Mouse (Mus musculus): ENCODE results near the gene Crabp1. TPM values are rescaled to one million over a fixed set of nuclear protein-coding genes. Genes with fewer than 3 reads are reported as not detected.

Crabp1 gene
- total RNA-seq (2021), result not detected
- long read RNA-seq, experiment 1, result 0 reads
- long read RNA-seq, experiment 2, result 0 reads

DNA sequence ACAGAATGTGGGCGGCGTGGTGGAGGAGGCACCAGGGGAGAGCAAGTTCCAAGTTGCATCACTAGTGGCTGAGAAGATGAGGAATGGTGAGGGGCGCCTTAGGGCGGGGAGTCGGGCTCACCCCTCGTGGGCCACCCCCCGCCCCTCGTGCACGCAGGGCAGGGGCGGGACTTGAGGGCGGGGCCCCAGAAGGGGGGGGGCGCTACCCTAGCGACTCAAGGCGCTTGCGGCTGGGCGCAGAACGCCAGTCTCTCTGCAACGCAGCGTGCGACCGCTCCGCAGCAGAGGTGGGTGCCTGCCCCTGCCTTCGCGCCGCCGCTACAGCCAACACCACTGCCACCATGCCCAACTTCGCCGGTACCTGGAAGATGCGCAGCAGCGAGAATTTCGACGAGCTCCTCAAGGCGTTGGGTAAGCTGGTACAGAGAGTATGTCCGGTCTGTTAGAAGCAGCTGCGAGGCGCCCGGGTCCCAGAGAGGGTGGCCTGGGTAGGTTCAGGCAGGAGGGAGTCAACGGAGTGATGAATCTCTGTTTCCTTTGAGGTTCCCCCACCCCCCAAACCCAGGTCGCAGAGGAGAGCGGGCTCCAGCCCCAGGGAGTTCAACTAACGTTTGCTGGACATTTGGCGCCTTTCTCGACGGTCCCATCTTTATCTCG, at the start of gene Crabp1:
Gene Crabp1, plus strand, starts transcription at position 188 of the 657 bp plus-strand sequence.
- intact Hi-C loops (cut with DNase I), result no loop called here
- DNase-seq, result no peak

DNA sequence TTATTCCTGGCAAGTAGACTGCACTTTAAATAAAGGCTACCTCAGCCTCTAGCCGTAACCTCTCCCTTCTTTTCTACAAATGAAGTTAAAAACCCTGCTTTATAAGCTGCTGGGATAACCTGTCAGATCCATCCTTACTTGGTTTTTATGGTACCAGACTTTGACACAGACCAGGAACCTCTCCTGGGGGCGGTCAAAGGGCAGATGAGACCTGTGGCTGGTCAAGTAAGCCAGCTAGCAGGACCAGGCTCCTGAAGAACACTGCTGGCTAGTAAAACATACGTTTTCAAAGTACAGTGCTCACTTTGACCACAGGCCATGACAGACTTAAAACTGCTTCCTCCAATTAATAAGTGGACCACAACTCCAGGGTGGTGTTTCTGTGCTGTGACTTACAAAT, 48.8 kb upstream of the Crabp1 start:
- DNase-seq, result no peak
- intact Hi-C loops (cut with DNase I), result no loop called here

DNA sequence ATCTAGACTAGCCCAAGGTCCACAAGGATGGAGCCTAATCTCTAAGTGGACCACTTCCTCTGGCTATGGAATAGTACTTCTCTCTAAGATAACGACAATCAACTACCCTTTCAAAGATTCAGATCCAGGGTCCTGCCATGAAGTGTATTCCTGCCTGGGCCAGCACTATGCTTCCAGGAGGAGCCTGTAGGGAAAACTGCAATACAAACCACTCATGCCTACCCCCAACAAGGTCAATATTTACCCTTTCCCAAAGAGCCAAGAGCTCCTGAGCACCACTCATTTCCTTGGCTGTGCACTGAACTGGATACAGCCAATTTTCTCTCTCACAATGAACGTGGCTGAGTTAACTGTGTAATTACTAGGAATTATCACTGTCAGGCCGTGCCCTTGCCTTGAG, 47.0 kb upstream of the Crabp1 start:
- DNase-seq, result no peak
- intact Hi-C loops (cut with DNase I), result no loop called here

DNA sequence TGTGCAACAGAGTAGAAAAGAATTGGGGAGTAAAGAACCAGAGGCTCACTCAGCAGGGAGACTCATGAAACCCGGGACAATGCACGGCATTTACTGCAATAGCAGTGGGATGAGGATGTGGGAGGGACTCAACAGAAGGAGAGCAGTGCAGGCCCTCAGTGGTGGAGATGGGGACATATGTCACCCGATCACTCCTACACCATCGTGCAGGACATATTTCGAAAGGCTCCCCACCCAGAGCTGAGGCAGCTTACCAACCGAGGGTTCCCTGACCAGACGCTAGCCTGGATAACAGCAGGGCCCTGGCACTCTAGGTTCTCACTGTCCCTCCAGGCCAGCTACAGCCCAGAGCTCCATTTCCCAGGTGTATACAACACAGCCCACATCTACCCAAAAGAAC, 42.4 kb upstream of the Crabp1 start:
- intact Hi-C loops (cut with DNase I), result no loop called here

DNA sequence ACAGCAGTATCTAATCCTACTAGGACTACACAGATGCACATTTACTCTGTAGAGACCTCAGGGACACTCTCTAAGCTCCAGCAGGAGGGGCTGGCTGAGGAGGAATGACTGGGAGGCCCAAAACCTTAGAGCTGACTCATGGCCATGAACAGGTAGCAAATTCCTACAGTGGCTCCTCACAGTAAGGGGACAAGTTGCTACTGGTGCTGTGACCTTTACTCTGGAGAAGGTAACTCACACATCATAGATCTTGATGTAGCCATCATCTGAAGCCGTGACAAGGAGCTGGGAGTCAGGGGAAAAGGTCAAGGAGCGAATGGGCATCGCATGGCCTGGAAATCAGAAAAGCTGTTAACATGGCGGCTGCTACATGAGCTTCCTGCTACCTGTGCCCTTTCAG, 42.0 kb upstream of the Crabp1 start:
- DNase-seq, result no peak
- intact Hi-C loops (cut with DNase I), result no loop called here

More for the DNA sequence above, 42.4 kb upstream of the Crabp1 start:
- DNase-seq, result no peak

DNA sequence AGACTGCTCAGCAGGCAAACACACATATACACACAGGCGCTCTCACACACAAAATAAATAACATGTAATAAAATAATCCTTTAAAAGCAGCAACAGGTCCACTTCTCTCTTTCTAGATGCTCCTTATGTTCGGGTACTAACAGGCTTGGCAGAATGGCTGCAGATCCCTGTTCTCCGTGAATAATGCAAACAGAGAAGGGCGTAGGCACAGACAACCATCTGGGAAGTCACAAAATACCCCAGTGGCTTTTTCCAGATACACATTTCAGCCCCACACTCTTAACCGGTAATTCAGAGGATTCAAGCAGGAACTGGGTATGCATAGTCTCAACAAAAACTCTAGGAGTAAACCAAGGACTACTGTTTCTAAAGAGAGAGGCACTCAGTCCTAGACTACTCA, 38.2 kb upstream of the Crabp1 start:
- DNase-seq, result no peak
- intact Hi-C loops (cut with DNase I), result no loop called here

DNA sequence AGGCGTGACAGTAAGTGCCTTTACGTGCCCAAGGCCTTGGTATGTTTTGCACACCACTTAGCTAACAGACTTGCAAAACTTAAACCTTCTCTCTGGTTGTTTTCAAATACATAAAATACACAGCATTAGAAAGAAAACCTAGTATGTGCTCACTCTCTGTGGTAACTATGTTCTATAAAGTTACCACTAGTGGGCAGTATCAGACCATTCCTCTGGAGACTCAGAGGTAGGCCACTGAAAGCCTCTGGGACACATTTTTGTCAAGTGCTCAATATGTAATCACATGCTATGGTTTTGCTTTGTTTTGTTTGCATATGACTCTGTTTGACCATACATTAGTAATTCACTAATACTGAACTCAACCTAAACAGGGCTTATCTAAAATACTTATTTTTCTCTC, 32.4 kb upstream of the Crabp1 start:
- intact Hi-C loops (cut with DNase I), result loop anchor here (5.0 to 10.0 kb wide), 3 partner anchors 130 to 583 kb away; partner anchors contain the start of genes AY074887, Ireb2 and Psma4
- no peak for DNase-seq

DNA sequence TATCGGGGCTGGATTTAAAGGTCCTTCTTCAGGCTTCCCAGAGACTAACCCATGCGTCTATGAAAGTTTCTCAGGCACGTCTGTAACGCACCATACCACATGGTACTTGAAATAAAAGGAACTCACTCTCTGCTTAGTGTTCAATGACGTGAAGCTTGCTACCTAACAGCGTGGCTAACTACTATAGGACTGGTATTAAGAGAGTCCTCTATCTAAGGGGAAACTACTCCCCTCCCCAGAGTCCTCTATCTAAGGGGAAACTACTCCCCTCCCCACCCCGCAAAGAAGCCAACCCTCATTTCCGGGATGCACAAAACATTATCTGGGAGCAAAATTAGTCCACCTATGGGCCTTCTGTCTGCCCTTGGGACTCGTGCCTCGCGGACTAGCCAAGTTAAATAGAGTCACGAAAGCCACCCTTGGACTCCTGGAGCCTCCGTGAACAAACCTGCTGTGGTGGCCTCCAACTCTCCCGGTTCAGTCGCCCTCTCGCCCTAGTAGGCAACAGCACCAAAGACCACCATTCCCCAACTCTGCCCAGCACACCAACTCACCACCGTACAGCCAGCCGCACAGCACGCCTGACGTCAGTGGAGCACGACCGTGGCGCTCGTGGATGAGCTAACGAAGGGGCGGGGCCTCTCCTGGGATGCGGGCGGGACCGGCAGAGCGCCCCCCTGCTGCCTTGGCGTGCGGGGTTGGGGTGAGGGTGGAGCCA, 30.5 kb upstream of the Crabp1 start, which contains the start of gene Wdr61:
Gene Wdr61, minus strand, starts transcription at position 599 of the 718 bp plus-strand sequence.
- peak; percentile 98 to 99 for DNase-seq
- intact Hi-C loops (cut with DNase I), result loop anchor here (5.0 to 10.0 kb wide), 3 partner anchors 128 to 581 kb away; partner anchors contain the start of genes AY074887, Ireb2 and Psma4

DNA sequence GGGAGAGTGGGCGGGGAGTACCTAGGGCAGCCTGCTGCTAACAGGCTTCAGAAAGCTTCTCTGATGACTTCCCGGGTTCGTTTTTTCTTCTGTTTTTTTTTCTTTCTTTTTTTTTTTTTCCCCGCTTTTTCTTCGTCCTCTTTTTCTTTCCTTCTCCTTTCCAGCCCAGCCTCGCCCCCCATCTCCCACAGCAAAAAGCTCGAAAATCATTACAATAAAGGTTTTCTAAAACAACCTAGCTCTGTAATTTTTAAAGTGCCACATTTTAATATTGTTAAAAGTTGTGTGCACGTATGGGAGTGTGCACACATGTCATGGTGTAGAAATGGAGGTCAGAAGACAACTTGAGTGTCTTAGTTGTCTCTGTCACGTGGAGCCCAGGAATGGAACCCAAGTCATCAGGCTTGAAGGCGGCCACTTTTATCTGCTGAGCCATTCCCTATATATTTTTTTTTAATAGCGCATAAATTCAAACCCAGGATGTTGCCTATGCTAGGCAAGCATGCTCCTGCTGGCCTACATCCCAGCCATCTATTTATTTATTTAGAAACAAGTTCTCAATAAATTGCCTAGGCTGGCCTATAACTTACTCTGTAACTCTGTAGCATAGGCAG, 29.8 kb upstream of the Crabp1 start:
- intact Hi-C loops (cut with DNase I), result loop anchor here (5.0 to 10.0 kb wide), 3 partner anchors 128 to 580 kb away; partner anchors contain the start of genes AY074887, Ireb2 and Psma4
- no peak for DNase-seq

DNA sequence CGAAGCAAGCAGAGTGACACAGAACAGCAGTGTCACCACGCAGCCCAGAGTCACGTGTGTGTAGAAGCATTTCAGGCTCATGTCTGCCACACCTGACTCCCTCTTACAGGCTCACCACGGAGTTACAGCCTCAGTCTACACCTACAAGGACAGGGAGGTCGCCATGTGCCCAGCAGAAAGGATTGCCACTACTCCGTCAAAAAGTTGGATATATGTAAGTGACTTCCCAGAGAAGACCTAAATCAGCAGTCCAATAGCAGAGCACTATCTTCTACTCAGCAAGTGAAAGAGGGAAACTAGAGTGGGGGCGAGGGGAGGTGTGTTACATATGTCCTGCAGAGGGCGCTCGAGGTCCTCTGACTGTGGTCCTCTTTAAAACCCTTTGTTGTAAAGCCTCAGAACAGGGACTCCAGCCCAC, 28.3 kb upstream of the Crabp1 start:
- intact Hi-C loops (cut with DNase I), result loop anchor here (1.0 to 10.0 kb wide), 4 partner anchors 85 to 579 kb away; partner anchors contain the start of genes AY074887 and Psma4
- DNase-seq, result peak; percentile 30 to 57

DNA sequence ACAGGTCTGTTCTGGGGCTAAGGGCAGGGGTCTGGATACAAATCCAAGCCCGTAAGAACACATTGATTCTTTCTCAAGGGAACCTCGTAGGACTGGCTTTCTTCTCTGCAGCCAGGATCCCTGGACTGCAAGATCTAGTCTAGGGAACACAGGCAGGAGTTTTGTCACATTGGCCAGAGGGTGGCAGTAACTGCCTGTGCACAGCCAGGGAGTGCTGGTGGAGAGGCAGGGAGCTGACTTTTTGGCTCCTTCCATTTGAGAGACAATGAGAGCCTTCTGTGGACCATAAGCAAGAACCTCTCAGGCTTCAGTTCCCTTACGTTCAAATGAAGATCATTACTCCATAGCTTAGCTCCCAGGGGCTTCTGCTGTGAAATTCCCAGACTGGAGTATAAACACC, 26.2 kb upstream of the Crabp1 start:
- peak; percentile 43 to 69 for DNase-seq
- intact Hi-C loops (cut with DNase I), result loop anchor here (10.0 kb wide), 2 partner anchors 216 to 576 kb away; partner anchors contain the start of genes AY074887 and Psma4

DNA sequence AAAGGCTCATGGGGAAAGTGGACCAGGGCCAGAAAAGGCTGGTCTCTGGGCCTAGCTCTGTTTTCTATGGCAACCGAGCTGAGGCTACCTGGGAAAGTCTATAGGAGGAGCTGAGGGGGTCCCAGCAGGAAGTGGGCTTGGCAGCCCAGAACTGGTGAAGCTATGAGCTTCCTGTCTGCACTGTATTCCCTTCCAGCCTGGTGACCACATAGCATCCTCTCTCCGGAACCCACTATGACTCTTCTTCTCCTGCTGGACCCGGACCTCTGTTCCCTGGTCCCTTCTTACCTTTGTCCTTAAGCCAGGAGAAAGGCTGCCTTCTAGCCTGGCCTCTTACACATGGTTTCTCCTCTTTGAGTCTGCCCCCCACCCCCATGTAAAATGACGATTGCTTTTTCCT, 20.7 kb upstream of the Crabp1 start:
- intact Hi-C loops (cut with DNase I), result no loop called here
- DNase-seq, result no peak

DNA sequence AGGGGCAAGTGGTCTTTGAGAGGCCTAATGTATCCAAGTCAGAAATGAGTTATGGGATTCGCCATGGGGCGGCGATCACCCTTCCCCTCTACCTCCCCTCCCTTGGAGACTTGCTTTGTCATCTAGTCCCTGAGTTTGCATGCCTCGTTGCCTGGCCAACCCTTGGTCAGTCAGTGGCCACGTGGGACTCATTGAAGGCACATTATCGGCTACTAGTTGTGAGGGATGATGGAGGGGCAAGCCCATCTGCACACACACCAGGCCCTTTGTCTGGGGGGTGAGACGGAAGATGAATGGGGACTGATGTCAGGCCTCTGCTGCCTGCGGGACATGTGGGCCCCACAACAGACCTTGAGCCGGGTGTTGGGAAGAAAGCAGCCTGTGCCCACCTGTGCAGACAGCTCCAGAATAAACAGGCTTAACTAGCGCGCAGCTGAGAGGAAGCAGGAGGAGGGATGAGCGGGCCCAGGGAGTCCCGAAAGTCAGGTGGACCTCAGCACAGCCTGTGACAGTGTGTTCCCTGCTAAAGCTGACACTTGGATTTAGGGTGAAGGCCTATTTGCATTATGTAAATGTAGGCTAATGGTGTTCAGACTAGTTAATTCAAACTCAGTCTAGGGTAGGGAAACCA, 18.7 kb upstream of the Crabp1 start:
- DNase-seq, result no peak
- intact Hi-C loops (cut with DNase I), result no loop called here

DNA sequence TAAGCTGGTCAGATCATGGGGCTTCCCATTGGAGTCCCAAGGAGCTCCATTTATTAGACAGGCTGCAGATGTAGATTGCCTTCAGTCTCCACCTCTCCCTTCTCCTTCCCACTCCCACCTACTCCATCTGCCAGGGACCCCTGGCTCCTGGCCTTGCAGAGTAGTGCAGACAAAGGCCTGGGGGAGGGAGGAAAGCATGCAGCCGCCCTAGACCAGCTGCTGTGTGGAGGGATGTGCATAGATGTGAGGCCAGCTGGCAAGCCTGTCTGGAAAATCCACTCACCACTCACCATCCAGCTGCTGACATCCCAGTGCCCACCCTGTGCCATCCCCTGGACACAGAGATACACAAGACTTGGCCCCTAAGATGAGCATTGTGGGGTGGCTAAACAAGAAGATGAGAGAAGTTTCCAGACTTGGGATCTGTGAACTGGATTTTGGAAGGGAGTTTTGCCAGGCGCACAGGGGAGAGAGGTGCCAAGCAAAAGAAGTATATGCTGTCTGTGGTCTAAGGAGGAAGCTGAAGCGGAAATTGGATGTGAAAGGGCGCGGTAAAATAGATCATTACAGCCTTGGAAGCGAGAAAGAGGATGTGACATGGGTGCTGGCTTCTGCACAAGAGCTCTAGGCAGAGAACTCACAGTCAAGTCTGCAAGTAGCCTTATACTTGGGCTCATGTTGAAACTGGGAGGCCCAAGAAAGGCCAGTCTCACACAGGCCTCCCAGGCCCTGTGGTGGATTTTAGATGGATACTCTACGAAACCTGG, 14.2 kb upstream of the Crabp1 start:
- intact Hi-C loops (cut with DNase I), result no loop called here

DNA sequence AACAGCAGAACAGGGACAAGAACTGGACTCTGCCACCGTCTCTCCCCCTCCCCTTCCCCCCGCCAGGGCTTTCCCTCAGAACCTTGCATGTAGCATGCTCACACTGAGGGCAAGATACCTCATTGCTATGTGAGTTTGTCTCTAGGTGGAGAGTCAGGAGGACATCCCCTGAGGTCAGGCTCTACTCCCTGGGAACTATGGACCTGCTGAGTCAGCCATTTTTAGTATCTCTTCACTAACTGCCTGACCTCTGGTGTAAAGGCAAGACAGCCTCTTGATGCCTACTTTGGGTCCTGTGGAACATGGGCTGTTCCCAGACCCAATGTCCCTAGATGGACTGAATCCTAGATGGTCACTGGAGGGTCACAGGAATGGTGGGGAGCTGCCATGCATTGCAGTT, 12.9 kb upstream of the Crabp1 start:
- intact Hi-C loops (cut with DNase I), result no loop called here
- DNase-seq, result no peak

More for the DNA sequence above, 14.2 kb upstream of the Crabp1 start:
- DNase-seq, result no peak

DNA sequence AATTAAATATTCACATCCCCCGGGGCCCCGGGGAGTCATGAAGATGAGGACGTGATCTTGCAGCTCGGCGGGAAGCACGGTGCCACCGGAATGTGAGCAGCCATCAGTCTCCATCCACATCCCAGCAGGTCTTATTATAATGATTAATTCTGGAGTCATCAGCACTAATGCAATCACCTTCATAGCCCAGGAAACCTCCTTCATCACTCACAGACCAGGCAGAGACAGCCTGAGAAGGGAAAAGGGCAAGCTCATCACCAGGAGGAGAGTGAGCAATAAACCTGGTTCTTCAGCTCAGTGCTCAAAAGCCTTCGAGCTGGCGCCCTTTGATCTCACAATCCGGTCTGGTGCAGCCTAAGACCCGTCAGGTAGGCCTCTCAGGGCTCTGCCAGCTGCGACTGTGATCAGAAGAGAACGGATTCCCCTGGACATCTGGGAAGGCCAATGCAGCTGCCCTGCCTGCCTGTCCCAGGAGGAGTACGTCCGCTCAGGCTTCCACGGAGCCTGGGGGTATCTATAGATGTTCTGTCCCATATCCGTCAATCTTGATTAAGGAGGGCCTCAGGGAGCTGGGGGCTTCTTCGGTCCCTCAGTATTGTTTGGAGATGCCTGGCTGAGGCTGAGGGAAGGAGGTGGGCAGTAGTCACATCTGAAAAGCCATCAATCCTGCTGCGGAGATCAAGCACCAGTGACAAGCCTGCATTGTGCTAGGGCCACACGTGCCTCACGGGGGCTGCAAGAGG, 12.2 kb upstream of the Crabp1 start:
- DNase-seq, result no peak
- intact Hi-C loops (cut with DNase I), result no loop called here

DNA sequence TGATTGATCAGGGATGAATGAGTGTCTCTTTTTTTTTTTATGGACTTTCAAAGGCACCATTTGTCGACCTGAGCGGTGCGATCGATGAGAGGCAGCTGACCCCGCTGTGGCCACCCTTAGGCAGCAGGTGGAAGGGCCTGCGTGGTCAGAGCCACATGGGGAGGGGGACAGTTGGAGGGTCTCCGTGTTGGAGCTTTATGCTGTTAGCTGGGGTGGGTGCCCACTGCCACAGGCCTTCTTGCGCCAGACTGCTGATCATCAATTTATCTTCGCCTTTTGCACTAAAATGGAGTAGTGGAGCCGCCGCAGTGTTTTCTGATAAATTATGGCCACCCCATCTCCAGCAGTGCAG, 11.6 kb upstream of the Crabp1 start:
- intact Hi-C loops (cut with DNase I), result no loop called here
- DNase-seq, result no peak

DNA sequence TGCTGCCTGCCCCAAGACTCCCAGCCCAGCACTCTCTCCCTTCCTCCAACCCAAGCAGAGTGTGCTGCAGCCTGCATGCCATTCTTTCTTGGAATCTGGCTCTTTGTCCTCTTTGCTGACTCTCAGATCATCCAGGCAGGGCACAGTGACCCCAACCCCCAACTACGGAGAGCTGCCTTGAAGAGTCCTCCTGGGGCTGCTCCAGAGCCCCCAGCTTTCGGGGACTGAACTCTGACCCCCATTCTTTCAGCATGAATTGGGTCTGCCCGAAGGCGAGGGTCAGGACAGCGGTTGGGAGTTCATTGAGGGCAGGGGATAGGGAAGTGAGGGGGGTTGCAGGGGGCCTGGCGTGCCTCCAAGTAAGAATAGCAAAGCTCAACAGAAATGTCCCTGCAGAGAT, 5.0 kb upstream of the Crabp1 start:
- no peak for DNase-seq
- intact Hi-C loops (cut with DNase I), result no loop called here

DNA sequence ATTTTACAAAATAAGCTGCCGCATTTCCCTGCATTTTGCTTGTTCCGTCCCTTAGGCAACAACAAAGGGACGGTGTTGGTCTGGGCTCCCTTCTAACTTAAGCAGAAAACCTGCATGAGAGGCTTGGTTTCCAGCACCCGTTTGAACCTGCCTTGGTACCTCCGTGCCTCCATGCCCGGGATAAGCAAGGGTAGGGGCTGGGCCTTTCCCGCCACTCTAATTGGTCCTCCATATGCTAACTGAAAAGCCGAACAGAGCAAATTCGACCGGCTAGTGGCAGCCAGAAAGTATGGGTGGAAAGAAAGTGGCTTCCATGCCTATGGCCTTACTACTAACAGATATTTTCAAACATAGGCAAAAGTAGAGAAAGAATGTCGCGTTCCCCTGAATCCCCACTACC, 457 bp upstream of the Crabp1 start:
- no peak for DNase-seq
- intact Hi-C loops (cut with DNase I), result no loop called here

All from heart, postnatal 14 days (tissue).